Mouse (Mus musculus) macrophage (primary cell): ENCODE results near the gene Gm8127. TPM values are rescaled to one million over a fixed set of nuclear protein-coding genes. Genes with fewer than 3 reads are reported as not detected.
"Not testable (repeated sequence)": the region's sequence is repeated elsewhere in the genome, so short reads cannot be mapped to it uniquely, and the experiment has no call there.

Experiments
- H3K27ac ChIP-seq: fragments of 350-480 bp; formaldehyde crosslinking; 2 replicates; pipeline ENCODE4 v1.9.0; 2021
- H3K36me3 ChIP-seq: fragments of 350-480 bp; formaldehyde crosslinking; 2 replicates; pipeline ENCODE4 v1.9.0; 2021; ENCODE audit errors: inconsistent target
- H3K4me3 ChIP-seq: fragments of 350-480 bp; formaldehyde crosslinking; 2 replicates; pipeline ENCODE4 v1.9.0; 2021; ENCODE audit errors: inconsistent target
- H3K79me2 ChIP-seq: fragments of 350-480 bp; formaldehyde crosslinking; 2 replicates; pipeline ENCODE4 v1.9.0; 2021; ENCODE audit errors: inconsistent target
- WGBS: methylation state at CpG from one replicate; pipeline ENCODE4 v1.1.7; 2026; ENCODE audit warnings: inconsistent platforms; ENCODE audit not compliant: missing documents; 5-methylcytosine and 5-hydroxymethylcytosine counted together
- polyA plus RNA-seq: library from polyadenylated mRNA; stranded (reverse); fragments of 250-400 nt; gene quantifications from 3 replicates; pipeline ENCODE4 v1.2.4, GENCODE M21; 2018; ENCODE audit warnings: inconsistent platforms

Gm8127 gene
- polyA plus RNA-seq, 1 experiment from 2014 or later: not detected

DNA sequence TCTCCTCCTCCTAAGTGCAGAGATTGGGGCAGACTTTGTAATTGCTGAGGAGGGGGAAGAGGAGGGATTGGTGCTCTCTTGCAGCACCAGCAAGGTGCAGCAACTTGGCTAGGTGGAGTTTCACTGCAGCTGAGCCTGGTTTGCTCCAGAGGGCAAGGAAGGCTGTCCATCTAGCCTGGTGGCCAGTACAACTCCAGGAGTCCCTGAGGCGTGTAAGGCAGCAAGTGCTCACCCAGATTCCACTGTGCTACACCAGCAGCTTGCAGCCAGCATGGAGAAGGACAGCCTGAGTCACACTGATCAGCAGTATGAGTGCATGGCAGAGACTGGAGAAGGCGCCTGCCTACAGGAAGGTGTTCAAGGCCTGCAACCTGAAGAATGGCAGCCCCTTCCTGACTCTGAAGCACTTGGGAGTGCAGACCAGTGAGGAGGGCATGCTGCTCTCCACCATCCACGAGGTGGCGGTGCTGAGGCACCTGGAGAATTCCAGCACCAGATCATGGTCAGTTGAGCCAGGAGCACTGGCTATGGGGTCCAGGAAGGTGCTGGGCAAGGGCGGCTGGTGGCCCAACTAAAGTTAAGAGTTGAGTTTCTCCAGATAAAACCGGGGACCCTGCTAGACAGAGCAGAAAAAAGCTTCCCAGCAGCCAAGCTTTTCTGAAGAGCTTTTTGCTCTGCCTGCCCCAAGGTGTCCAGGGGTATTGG lies 42.9 kb downstream of the Gm8127 start:
- H3K27ac ChIP-seq, H3K4me3 ChIP-seq, H3K36me3 ChIP-seq, H3K79me2 ChIP-seq: not testable (repeated sequence)
- 40% methylated on average over 4 of the region's 6 CpGs for WGBS

DNA sequence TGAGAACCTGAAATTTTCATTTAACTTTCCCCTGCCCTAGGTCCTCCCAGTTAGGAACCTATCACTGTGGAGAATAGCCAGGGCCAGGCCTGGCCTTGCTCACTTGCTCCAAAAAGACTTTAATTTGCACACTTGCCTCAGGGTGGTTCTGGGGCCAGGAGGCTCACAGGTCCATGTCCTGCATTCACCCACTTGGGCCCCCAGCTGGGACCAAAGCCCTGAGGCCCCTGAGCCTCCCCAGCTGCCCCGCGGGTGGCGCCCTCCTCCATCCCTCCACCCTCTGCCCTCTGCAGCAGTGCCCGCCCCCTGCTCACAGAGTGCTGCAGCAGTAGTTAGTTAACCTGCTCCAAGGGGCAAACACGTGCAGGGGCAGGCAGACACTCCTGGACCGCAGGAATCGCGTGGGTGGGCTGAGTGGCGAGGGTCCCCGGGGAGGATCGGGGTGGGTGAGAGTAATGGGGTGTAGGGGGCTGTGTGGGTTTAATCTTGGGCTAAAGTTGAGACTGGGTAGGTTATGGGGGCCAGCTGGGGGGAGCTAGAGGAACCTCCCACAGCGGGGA lies 43.9 kb downstream of the Gm8127 start:
- H3K27ac ChIP-seq, H3K4me3 ChIP-seq, H3K36me3 ChIP-seq, H3K79me2 ChIP-seq: not testable (repeated sequence)
- no CpG with 5 or more reads among the region's 12 CpGs for WGBS

Other genes starting within 250 kb of the Gm8127 start
- gene Gm8094, start 217.2 kb downstream of the Gm8127 start, polyA plus RNA-seq: not detected in 3 replicates
- not detected in 3 replicates for gene Gm8104, start 193.2 kb downstream of the Gm8127 start, polyA plus RNA-seq
- gene Gm7233, start 114.0 kb downstream of the Gm8127 start, polyA plus RNA-seq: not detected in 3 replicates
- not detected in 3 replicates for gene Gm8122, start 58.5 kb downstream of the Gm8127 start, polyA plus RNA-seq
- gene Gm8126, start 35.2 kb downstream of the Gm8127 start, polyA plus RNA-seq: not detected in 3 replicates
- gene Gm9732, start 18.8 kb downstream of the Gm8127 start, polyA plus RNA-seq: not detected in 3 replicates
- gene 1700001F09Rik, start 54.0 kb upstream of the Gm8127 start, polyA plus RNA-seq: not detected in 3 replicates
- not detected in 3 replicates for gene Gm8138, start 122.5 kb upstream of the Gm8127 start, polyA plus RNA-seq
- gene Gm5799, start 249.7 kb upstream of the Gm8127 start, polyA plus RNA-seq: not detected in 3 replicates